Mouse (Mus musculus) liver, postnatal 0 days (tissue): ENCODE measurements around the gene Arl16. TPM values are rescaled to one million over a fixed set of nuclear protein-coding genes. Genes with fewer than 3 reads are reported as not detected.

Experiments
- ATAC-seq: fragments of 200-750 bp; cut with Nextera tagmentation; 2 replicates; pipeline ENCODE4 v1.8.0; 2017; ENCODE audit warnings: mild to moderate bottlenecking, moderate library complexity
- DNase-seq: peaks from one replicate; pipeline ENCODE4 v3.0.0-alpha.2; 2016
- H3K27ac ChIP-seq: fragments of 300-500 bp; sonication (generic); 2 replicates; pipeline ENCODE4 v1.5.1; 2014; ENCODE audit warnings: antibody characterized with exemption, moderate library complexity, mild to moderate bottlenecking, low read depth
- H3K27me3 ChIP-seq: fragments of 300-500 bp; sonication (generic); 2 replicates; pipeline ENCODE4 v1.6.1; 2014; ENCODE audit warnings: low read length, control low read depth, mixed read lengths; ENCODE audit not compliant: insufficient read depth
- H3K36me3 ChIP-seq: fragments of 300-500 bp; sonication (generic); replicated peaks from 2 replicates; pipeline ENCODE4 v1.6.1; 2014; ENCODE audit warnings: mild to moderate bottlenecking, control low read depth, low read length, moderate library complexity, mixed read lengths; ENCODE audit not compliant: insufficient read depth
- H3K4me1 ChIP-seq: fragments of 300-500 bp; sonication (generic); 2 replicates; pipeline ENCODE4 v1.6.1; 2014; ENCODE audit warnings: antibody characterized with exemption, mild to moderate bottlenecking, control low read depth; ENCODE audit not compliant: insufficient read depth
- H3K4me2 ChIP-seq: fragments of 300-500 bp; sonication (generic); 2 replicates; pipeline ENCODE4 v1.6.1; 2014; ENCODE audit warnings: low read depth, mild to moderate bottlenecking, low read length, moderate library complexity, mixed read lengths
- H3K4me3 ChIP-seq: fragments of 300-500 bp; sonication (generic); 2 replicates; pipeline ENCODE4 v1.5.1; 2014; ENCODE audit warnings: low read depth, low read length
- H3K9ac ChIP-seq: fragments of 300-500 bp; sonication (generic); replicated peaks from 2 replicates; pipeline ENCODE4 v1.6.1; 2014; ENCODE audit warnings: mild to moderate bottlenecking, moderate library complexity
- H3K9me3 ChIP-seq: fragments of 300-500 bp; sonication (generic); 2 replicates; pipeline ENCODE4 v1.6.1; 2016; ENCODE audit warnings: mild to moderate bottlenecking, control low read depth, low read length, mixed read lengths
- CTCF ChIP-seq: sonication (generic); IDR thresholded peaks from 2 replicates; pipeline ENCODE4 v1.5.1; 2016; ENCODE audit warnings: antibody characterized with exemption, low read depth
- EP300 ChIP-seq: IDR thresholded peaks from 2 replicates; pipeline ENCODE4 v1.6.1; 2016; ENCODE audit warnings: antibody characterized with exemption, low read depth, mild to moderate bottlenecking
- WGBS: fragments of 180-500 bp; shearing (Covaris S2); extraction: QIAGEN DNeasy Blood & Tissue Kit; methylation state at CpG from one replicate; pipeline ENCODE4 v1.1.7; 2014; ENCODE audit not compliant: insufficient replicate concordance; 5-methylcytosine and 5-hydroxymethylcytosine counted together
- polyA plus RNA-seq: library from polyadenylated mRNA; unstranded; fragments of >200 nt; fragmentation: Nextera tagmentation; extraction: Ambion mirVana; gene quantifications from 2 replicates; pipeline ENCODE4 v1.2.1, GENCODE M21; 2015

The Arl16 gene
- polyA plus RNA-seq, 1 experiment from 2014 or later: 13.5 TPM

- no peak overlapping the region for H3K9ac ChIP-seq
- TF ChIP-seq EP300 (no peak), CTCF (peak; percentile 98)
- WGBS: 48% methylated on average over 4 of the region's 4 CpGs
- DNase-seq (peak; percentile 78), ATAC-seq (peak; percentile 76)
- no peak overlapping the region for H3K4me2 ChIP-seq
- no peaks in the 10 kb centered on the region for H3K9me3 ChIP-seq
- H3K36me3 ChIP-seq: peaks cover 13% of the 10 kb centered on the region
- no peak overlapping the region for H3K4me3 ChIP-seq
- H3K27ac ChIP-seq: peak overlapping the region; percentile 88
- peaks cover 41% of the 10 kb centered on the region for H3K4me1 ChIP-seq
- no peaks in the 10 kb centered on the region for H3K27me3 ChIP-seq
These were observed 21.8 kb upstream of the Arl16 start for GRCm38 (mm10) chr11:120489054-120489761.

GRCm38 (mm10) chr11:120488516-120488915 lies 21.1 kb upstream of the Arl16 start:
- peaks cover 15% of the 10 kb centered on the region for H3K36me3 ChIP-seq
- no peak overlapping the region for H3K9ac ChIP-seq
- H3K27ac ChIP-seq: no peak overlapping the region
- DNase-seq (no peak), ATAC-seq (no peak)
- H3K4me3 ChIP-seq: no peak overlapping the region
- no peaks in the 10 kb centered on the region for H3K9me3 ChIP-seq
- H3K4me2 ChIP-seq: no peak overlapping the region
- TF ChIP-seq CTCF: no peak
- TF ChIP-seq EP300: no peak
- 69% methylated on average over 4 of the region's 4 CpGs for WGBS
- H3K27me3 ChIP-seq: no peaks in the 10 kb centered on the region
- H3K4me1 ChIP-seq: peaks cover 38% of the 10 kb centered on the region

GRCm38 (mm10) chr11:120485251-120485650 lies 17.8 kb upstream of the Arl16 start:
- no peak for DNase-seq
- H3K36me3 ChIP-seq: peaks cover 41% of the 10 kb centered on the region
- WGBS: 5% methylated on average over 10 of the region's 10 CpGs

GRCm38 (mm10) chr11:120484265-120484981 lies 17.0 kb upstream of the Arl16 start, which contains the start of gene Mrpl12:
TSS of gene Mrpl12 (plus strand) at chr11:120484613.
- H3K9ac ChIP-seq: peak within 1 kb of the TSS; percentile 83
- ATAC-seq (peak; percentile 88), DNase-seq (peak; percentile 92)
- H3K9me3 ChIP-seq: no peaks in the 10 kb centered on the region
- H3K27ac ChIP-seq: peak within 1 kb of the TSS; percentile 89
- WGBS: 2% methylated on average over 58 of the region's 60 CpGs
- no peaks in the 10 kb centered on the region for H3K27me3 ChIP-seq
- H3K4me1 ChIP-seq: peaks cover 8% of the 10 kb centered on the region
- H3K4me3 ChIP-seq: peak within 1 kb of the TSS; percentile 94
- TF ChIP-seq EP300 (peak; percentile 70), CTCF (0 out of 2 replicates have a peak, but pooled peaks have one; percentile 3)
- H3K36me3 ChIP-seq: peaks cover 48% of the 10 kb centered on the region
- peak within 1 kb of the TSS; percentile 94 for H3K4me2 ChIP-seq

More at GRCm38 (mm10) chr11:120485251-120485650, 17.8 kb upstream of the Arl16 start:
- H3K27me3 ChIP-seq: no peaks in the 10 kb centered on the region
- H3K4me2 ChIP-seq: peak overlapping the region; percentile 94
- peaks cover 14% of the 10 kb centered on the region for H3K4me1 ChIP-seq
- TF ChIP-seq EP300 (no peak), CTCF (no peak)
- H3K27ac ChIP-seq: peak overlapping the region; percentile 89
- H3K9ac ChIP-seq: peak overlapping the region; percentile 83
- no peaks in the 10 kb centered on the region for H3K9me3 ChIP-seq
- H3K4me3 ChIP-seq: peak overlapping the region; percentile 94
- no peak for ATAC-seq

- H3K27ac ChIP-seq: no peak overlapping the region
- H3K4me3 ChIP-seq: peak overlapping the region; percentile 94; the same call in 1 of the 2 replicates
- peak overlapping the region; percentile 94 for H3K4me2 ChIP-seq
- no peaks in the 10 kb centered on the region for H3K9me3 ChIP-seq
- peaks cover 8% of the 10 kb centered on the region for H3K4me1 ChIP-seq
- no peaks in the 10 kb centered on the region for H3K27me3 ChIP-seq
- no peak for DNase-seq
- ATAC-seq: no peak
- H3K36me3 ChIP-seq: peaks cover 51% of the 10 kb centered on the region
- TF ChIP-seq EP300 (no peak), CTCF (no peak)
- WGBS: 86% methylated on average over 7 of the region's 7 CpGs
- H3K9ac ChIP-seq: no peak overlapping the region; the same call in 1 of the 2 replicates
These were observed 16.1 kb upstream of the Arl16 start for GRCm38 (mm10) chr11:120483448-120483934.

- 77% methylated on average over 6 of the region's 6 CpGs for WGBS
- H3K27ac ChIP-seq: peak overlapping the region; percentile 83
- no peak overlapping the region for H3K4me2 ChIP-seq
- 0 out of 2 replicates have a peak overlapping the region, but pooled peaks have one; percentile 16 for H3K9ac ChIP-seq
- peaks cover 61% of the 10 kb centered on the region for H3K36me3 ChIP-seq
- peak; percentile 56 for ATAC-seq
- H3K27me3 ChIP-seq: no peaks in the 10 kb centered on the region
- no peaks in the 10 kb centered on the region for H3K9me3 ChIP-seq
- peak; percentile 57 for DNase-seq
- peaks cover 10% of the 10 kb centered on the region for H3K4me1 ChIP-seq
- no peak overlapping the region for H3K4me3 ChIP-seq
- TF ChIP-seq CTCF (no peak), EP300 (no peak)
These were observed 4.6 kb upstream of the Arl16 start for GRCm38 (mm10) chr11:120472052-120472451.
